Mouse (Mus musculus): ENCODE results near the gene Btn2a2. TPM values are rescaled to one million over a fixed set of nuclear protein-coding genes. Genes with fewer than 3 reads are reported as not detected.

The Btn2a2 gene
- polyA plus RNA-seq, 1 experiment from 2014 or later = 0.10 TPM

GRCm38 (mm10) chr13:23530901-23531875, 42.5 kb upstream of the Btn2a2 start, which contains the start of gene Hist1h4h:
Hist1h4h (plus strand) TSS chr13:23531050.
- Histone ChIP-seq H3K4me1 (peaks cover 27% of the 10 kb centered on the region), H3K36me3 (no peaks in the 10 kb centered on the region), H3K4me2 (replicated peaks) (peak within 1 kb of the TSS; percentile 66), H3K4me3 (peak within 1 kb of the TSS; percentile 56), H3K9ac (replicated peaks) (peak within 1 kb of the TSS; percentile 81), H3K27ac (replicated peaks) (peak within 1 kb of the TSS; percentile 97), H3K27me3 (no peaks in the 10 kb centered on the region), H3K9me3 (no peaks in the 10 kb centered on the region)
- peak; percentile 77 for ATAC-seq (ENCODE audit: low FRiP score, low read depth)
- under 1% methylated on average over 55 of the region's 70 CpGs for WGBS

- Histone ChIP-seq H3K4me3 (peak overlapping the region; percentile 56), H3K27ac (replicated peaks) (peak overlapping the region; percentile 97), H3K4me1 (peaks cover 31% of the 10 kb centered on the region), H3K9ac (replicated peaks) (peak overlapping the region; percentile 81), H3K9me3 (no peaks in the 10 kb centered on the region), H3K36me3 (no peaks in the 10 kb centered on the region), H3K4me2 (replicated peaks) (peak overlapping the region; percentile 66), H3K27me3 (no peaks in the 10 kb centered on the region)
- WGBS = under 1% methylated on average over 20 of the region's 20 CpGs
- ATAC-seq (ENCODE audit: low FRiP score, low read depth) = no peak
Observed at GRCm38 (mm10) chr13:23530181-23530900, 41.7 kb upstream of the Btn2a2 start.

- no peak for ATAC-seq (ENCODE audit: low FRiP score, low read depth)
- Histone ChIP-seq H3K27ac (replicated peaks) (peak overlapping the region; percentile 97; the same call in 1 of the 2 replicates), H3K9me3 (no peaks in the 10 kb centered on the region), H3K4me3 (peak overlapping the region; percentile 56), H3K36me3 (no peaks in the 10 kb centered on the region), H3K27me3 (no peaks in the 10 kb centered on the region), H3K9ac (replicated peaks) (peak overlapping the region; percentile 81), H3K4me1 (peaks cover 33% of the 10 kb centered on the region), H3K4me2 (replicated peaks) (peak overlapping the region; percentile 66)
- 39% methylated on average over 2 of the region's 2 CpGs for WGBS
Observed at GRCm38 (mm10) chr13:23529480-23530165, 41.0 kb upstream of the Btn2a2 start.

GRCm38 (mm10) chr13:23529005-23529404, 40.3 kb upstream of the Btn2a2 start:
- Histone ChIP-seq H3K36me3 (no peaks in the 10 kb centered on the region), H3K27ac (replicated peaks) (no peak overlapping the region), H3K4me3 (no peak overlapping the region), H3K4me2 (replicated peaks) (peak overlapping the region; percentile 1; the same call in 1 of the 2 replicates), H3K9ac (replicated peaks) (no peak overlapping the region), H3K27me3 (no peaks in the 10 kb centered on the region), H3K9me3 (no peaks in the 10 kb centered on the region), H3K4me1 (peaks cover 29% of the 10 kb centered on the region)
- 81% methylated on average over 5 of the region's 5 CpGs for WGBS
- no peak for ATAC-seq (ENCODE audit: low FRiP score, low read depth)

GRCm38 (mm10) chr13:23526312-23526711, 37.7 kb upstream of the Btn2a2 start:
- Histone ChIP-seq H3K4me3 (peak overlapping the region; percentile 42), H3K27ac (replicated peaks) (peak overlapping the region; percentile 63; the same call in 1 of the 2 replicates), H3K4me2 (replicated peaks) (peak overlapping the region; percentile 50), H3K4me1 (peaks cover 13% of the 10 kb centered on the region), H3K36me3 (no peaks in the 10 kb centered on the region), H3K9ac (replicated peaks) (peak overlapping the region; percentile 56), H3K27me3 (no peaks in the 10 kb centered on the region), H3K9me3 (no peaks in the 10 kb centered on the region)
- ATAC-seq (ENCODE audit: low FRiP score, low read depth) = peak; percentile 35; the same call in 1 of the 2 replicates
- under 1% methylated on average over 17 of the region's 17 CpGs for WGBS

GRCm38 (mm10) chr13:23525901-23526300, 37.2 kb upstream of the Btn2a2 start:
- WGBS = 3% methylated on average over 10 of the region's 10 CpGs
- Histone ChIP-seq H3K4me1 (peaks cover 13% of the 10 kb centered on the region), H3K36me3 (no peaks in the 10 kb centered on the region), H3K9me3 (no peaks in the 10 kb centered on the region), H3K4me3 (peak overlapping the region; percentile 42), H3K27ac (replicated peaks) (no peak overlapping the region), H3K4me2 (replicated peaks) (peak overlapping the region; percentile 50), H3K9ac (replicated peaks) (no peak overlapping the region), H3K27me3 (no peaks in the 10 kb centered on the region)
- ATAC-seq (ENCODE audit: low FRiP score, low read depth) = no peak

- H3K36me3 ChIP-seq = no peaks in the 10 kb centered on the region
- 0 out of 2 replicates have a peak overlapping the region, but pooled peaks have one; percentile 19 for H3K4me2 ChIP-seq (replicated peaks)
- no peaks in the 10 kb centered on the region for H3K9me3 ChIP-seq
- ATAC-seq (ENCODE audit: low FRiP score, low read depth) = peak; percentile 36; the same call in 1 of the 2 replicates
- no peak overlapping the region for H3K27ac ChIP-seq (replicated peaks)
- H3K9ac ChIP-seq (replicated peaks) = no peak overlapping the region
- WGBS = 8% methylated on average over 5 of the region's 5 CpGs
- peaks cover 9% of the 10 kb centered on the region for H3K4me1 ChIP-seq
- H3K4me3 ChIP-seq = no peak overlapping the region
- H3K27me3 ChIP-seq = no peaks in the 10 kb centered on the region
Observed at GRCm38 (mm10) chr13:23524654-23525053, 36.0 kb upstream of the Btn2a2 start.

GRCm38 (mm10) chr13:23523976-23524375, 35.3 kb upstream of the Btn2a2 start:
- Histone ChIP-seq H3K4me2 (replicated peaks) (no peak overlapping the region), H3K9ac (replicated peaks) (no peak overlapping the region), H3K9me3 (no peaks in the 10 kb centered on the region), H3K36me3 (no peaks in the 10 kb centered on the region), H3K27me3 (no peaks in the 10 kb centered on the region), H3K27ac (replicated peaks) (no peak overlapping the region), H3K4me1 (peaks cover 9% of the 10 kb centered on the region), H3K4me3 (no peak overlapping the region)
- no peak for ATAC-seq (ENCODE audit: low FRiP score, low read depth)
- 54% methylated on average over 5 of the region's 5 CpGs for WGBS

GRCm38 (mm10) chr13:23521703-23522102, 33.0 kb upstream of the Btn2a2 start:
- no peak for ATAC-seq (ENCODE audit: low FRiP score, low read depth)
- 3% methylated on average over 14 of the region's 14 CpGs for WGBS
- no peaks in the 10 kb centered on the region for H3K27me3 ChIP-seq
- H3K9me3 ChIP-seq = no peaks in the 10 kb centered on the region
- no peak overlapping the region for H3K27ac ChIP-seq (replicated peaks)
- no peak overlapping the region for H3K9ac ChIP-seq (replicated peaks)
- H3K4me3 ChIP-seq = no peak overlapping the region
- H3K4me2 ChIP-seq (replicated peaks) = 0 out of 2 replicates have a peak overlapping the region, but pooled peaks have one; percentile 13
- peaks cover 8% of the 10 kb centered on the region for H3K4me1 ChIP-seq
- no peaks in the 10 kb centered on the region for H3K36me3 ChIP-seq

GRCm38 (mm10) chr13:23519416-23519815, 30.8 kb upstream of the Btn2a2 start:
- Histone ChIP-seq H3K36me3 (no peaks in the 10 kb centered on the region), H3K4me2 (replicated peaks) (peak overlapping the region; percentile 58), H3K4me1 (peaks cover 5% of the 10 kb centered on the region; the same call in 1 of the 2 replicates), H3K27me3 (no peaks in the 10 kb centered on the region), H3K27ac (replicated peaks) (no peak overlapping the region), H3K9me3 (no peaks in the 10 kb centered on the region), H3K4me3 (peak overlapping the region; percentile 49), H3K9ac (replicated peaks) (no peak overlapping the region)
- 2% methylated on average over 10 of the region's 10 CpGs for WGBS
- ATAC-seq (ENCODE audit: low FRiP score, low read depth) = peak; percentile 20; the same call in 1 of the 2 replicates

- WGBS = 0% methylated on average over 6 of the region's 6 CpGs
- Histone ChIP-seq H3K9me3 (no peaks in the 10 kb centered on the region), H3K9ac (replicated peaks) (no peak overlapping the region), H3K27ac (replicated peaks) (no peak overlapping the region), H3K4me1 (peaks cover 5% of the 10 kb centered on the region; the same call in 1 of the 2 replicates), H3K36me3 (no peaks in the 10 kb centered on the region), H3K27me3 (no peaks in the 10 kb centered on the region), H3K4me3 (peak overlapping the region; percentile 49), H3K4me2 (replicated peaks) (peak overlapping the region; percentile 58)
- ATAC-seq (ENCODE audit: low FRiP score, low read depth) = no peak
Observed at GRCm38 (mm10) chr13:23518885-23519284, 30.2 kb upstream of the Btn2a2 start.

All from midbrain, embryonic 12.5 days (tissue).